Mouse (Mus musculus) forebrain, embryonic 12.5 days (tissue): Measurements from ENCODE around the gene Olfr1297. TPM values are rescaled to one million over a fixed set of nuclear protein-coding genes. Genes with fewer than 3 reads are reported as not detected.

Experiments
- ATAC-seq: fragments of 200-750 bp; cut with Nextera tagmentation; 2 replicates; pipeline ENCODE4 v1.8.0; 2017; ENCODE audit warnings: moderate TSS enrichment; ENCODE audit not compliant: low FRiP score
- H3K27ac ChIP-seq: fragments of 300-500 bp; sonication (generic); 2 replicates; pipeline ENCODE4 v1.5.1; 2016; ENCODE audit warnings: mild to moderate bottlenecking
- H3K27me3 ChIP-seq: fragments of 300-500 bp; sonication (generic); 2 replicates; pipeline ENCODE4 v1.6.1; 2016; ENCODE audit warnings: mild to moderate bottlenecking
- H3K36me3 ChIP-seq: fragments of 300-500 bp; sonication (generic); replicated peaks from 2 replicates; pipeline ENCODE4 v1.6.1; 2016; ENCODE audit warnings: mild to moderate bottlenecking
- H3K4me1 ChIP-seq: fragments of 300-500 bp; sonication (generic); 2 replicates; pipeline ENCODE4 v1.6.1; 2016
- H3K4me2 ChIP-seq: fragments of 300-500 bp; sonication (generic); 2 replicates; pipeline ENCODE4 v1.6.1; 2016; ENCODE audit warnings: mild to moderate bottlenecking, moderate library complexity
- H3K4me3 ChIP-seq: fragments of 300-500 bp; sonication (generic); replicated peaks from 2 replicates; pipeline ENCODE4 v1.5.1; 2016; ENCODE audit warnings: mild to moderate bottlenecking
- H3K9ac ChIP-seq: fragments of 300-500 bp; sonication (generic); 2 replicates; pipeline ENCODE4 v1.6.1; 2016; ENCODE audit warnings: mild to moderate bottlenecking
- H3K9me3 ChIP-seq: fragments of 300-500 bp; sonication (generic); 2 replicates; pipeline ENCODE4 v1.6.1; 2016
- WGBS: fragments of 180-500 bp; shearing (Covaris S2); methylation state at CpG from one replicate; pipeline ENCODE4 v1.1.7; 2016; 5-methylcytosine and 5-hydroxymethylcytosine counted together
- polyA plus RNA-seq: library from polyadenylated mRNA; unstranded; fragments of >200 nt; fragmentation: Nextera tagmentation; extraction: Ambion mirVana; gene quantifications from 2 replicates; pipeline ENCODE4 v1.2.1, GENCODE M21; 2016

The Olfr1297 gene
- not detected in 2 replicates for polyA plus RNA-seq

GRCm38 (mm10) chr2:111626397-111626796 is at the start of gene Olfr1297:
Olfr1297 (minus strand) TSS chr2:111626497.
- Histone ChIP-seq H3K27me3 (no peaks in the 10 kb centered on the region), H3K4me1 (no peaks in the 10 kb centered on the region), H3K9ac (no peak within 1 kb of the TSS), H3K9me3 (no peaks in the 10 kb centered on the region), H3K36me3 (no peaks in the 10 kb centered on the region), H3K27ac (no peak within 1 kb of the TSS), H3K4me3 (no peak within 1 kb of the TSS), H3K4me2 (no peak within 1 kb of the TSS)
- 75% methylated on average over 1 of the region's 1 CpGs for WGBS
- no peak for ATAC-seq

GRCm38 (mm10) chr2:111661119-111661518 is 34.8 kb upstream of the Olfr1297 start, which contains the start of gene Olfr1299:
Olfr1299 (plus strand) TSS chr2:111661419.
- no peak within 1 kb of the TSS for H3K4me2 ChIP-seq
- ATAC-seq = no peak
- H3K4me3 ChIP-seq = no peak within 1 kb of the TSS
- no peaks in the 10 kb centered on the region for H3K4me1 ChIP-seq
- 82% methylated on average over 4 of the region's 4 CpGs for WGBS
- no peaks in the 10 kb centered on the region for H3K36me3 ChIP-seq
- H3K9me3 ChIP-seq = no peaks in the 10 kb centered on the region
- H3K9ac ChIP-seq = no peak within 1 kb of the TSS
- no peak within 1 kb of the TSS for H3K27ac ChIP-seq
- no peaks in the 10 kb centered on the region for H3K27me3 ChIP-seq

GRCm38 (mm10) chr2:111649101-111649500 is 22.8 kb upstream of the Olfr1297 start, which contains the start of gene Olfr1298:
Olfr1298 (minus strand) TSS chr2:111649201.
- Histone ChIP-seq H3K36me3 (no peaks in the 10 kb centered on the region), H3K9me3 (no peaks in the 10 kb centered on the region), H3K4me3 (no peak within 1 kb of the TSS), H3K4me1 (no peaks in the 10 kb centered on the region), H3K27ac (no peak within 1 kb of the TSS), H3K9ac (no peak within 1 kb of the TSS), H3K4me2 (no peak within 1 kb of the TSS), H3K27me3 (no peaks in the 10 kb centered on the region)
- WGBS = 89% methylated on average over 1 of the region's 1 CpGs
- no peak for ATAC-seq

- Histone ChIP-seq H3K9me3 (no peaks in the 10 kb centered on the region), H3K4me2 (no peak within 1 kb of the TSS), H3K4me3 (no peak within 1 kb of the TSS), H3K9ac (no peak within 1 kb of the TSS), H3K27me3 (no peaks in the 10 kb centered on the region), H3K4me1 (no peaks in the 10 kb centered on the region), H3K27ac (no peak within 1 kb of the TSS), H3K36me3 (no peaks in the 10 kb centered on the region)
- no peak for ATAC-seq
These were observed 56.7 kb downstream of the Olfr1297 start, which contains the start of gene Olfr1295 for GRCm38 (mm10) chr2:111569581-111569980. Olfr1295 (minus strand) TSS chr2:111569681.

Other genes with a start within 250 kb of the Olfr1297 start
- not detected in 2 replicates for gene Olfr1286, start 203.4 kb downstream of the Olfr1297 start, polyA plus RNA-seq
- not detected in 2 replicates for gene Olfr1287, start 177.4 kb downstream of the Olfr1297 start, polyA plus RNA-seq
- not detected in 2 replicates for gene Olfr1288, start 152.4 kb downstream of the Olfr1297 start, polyA plus RNA-seq
- gene Olfr1289, start 145.7 kb downstream of the Olfr1297 start, polyA plus RNA-seq = not detected in 2 replicates
- gene Olfr1290, start 132.7 kb downstream of the Olfr1297 start, polyA plus RNA-seq = not detected in 2 replicates
- gene Olfr1291-ps1, start 129.3 kb downstream of the Olfr1297 start, polyA plus RNA-seq = not detected in 2 replicates
- gene Olfr1293-ps, start 101.3 kb downstream of the Olfr1297 start, polyA plus RNA-seq = not detected in 2 replicates
- gene Olfr1294, start 86.2 kb downstream of the Olfr1297 start, polyA plus RNA-seq = not detected in 2 replicates
- not detected in 2 replicates for gene Olfr1295, start 56.8 kb downstream of the Olfr1297 start, polyA plus RNA-seq
- not detected in 2 replicates for gene Olfr1298, start 22.7 kb upstream of the Olfr1297 start, polyA plus RNA-seq
- not detected in 2 replicates for gene Olfr1299, start 34.9 kb upstream of the Olfr1297 start, polyA plus RNA-seq
- not detected in 2 replicates for gene Olfr1301, start 124.5 kb upstream of the Olfr1297 start, polyA plus RNA-seq
- gene Olfr1302, start 150.9 kb upstream of the Olfr1297 start, polyA plus RNA-seq = not detected in 2 replicates
- gene Olfr1303, start 193.8 kb upstream of the Olfr1297 start, polyA plus RNA-seq = not detected in 2 replicates